Mouse (Mus musculus) bone marrow macrophage, adult 2 months (primary cell): ENCODE data around the gene Prps2.

ENCODE experiments used
- CTCF ChIP-seq: IDR thresholded peaks from 2 replicates; pipeline ENCODE4 v1.5.1; 2012; ENCODE audit warnings: low read depth, mild to moderate bottlenecking, low read length, moderate library complexity
- POLR2A ChIP-seq: IDR thresholded peaks from 2 replicates; pipeline ENCODE4 v1.6.1; 2012; ENCODE audit warnings: mild to moderate bottlenecking, low read depth, low read length, borderline replicate concordance

DNA sequence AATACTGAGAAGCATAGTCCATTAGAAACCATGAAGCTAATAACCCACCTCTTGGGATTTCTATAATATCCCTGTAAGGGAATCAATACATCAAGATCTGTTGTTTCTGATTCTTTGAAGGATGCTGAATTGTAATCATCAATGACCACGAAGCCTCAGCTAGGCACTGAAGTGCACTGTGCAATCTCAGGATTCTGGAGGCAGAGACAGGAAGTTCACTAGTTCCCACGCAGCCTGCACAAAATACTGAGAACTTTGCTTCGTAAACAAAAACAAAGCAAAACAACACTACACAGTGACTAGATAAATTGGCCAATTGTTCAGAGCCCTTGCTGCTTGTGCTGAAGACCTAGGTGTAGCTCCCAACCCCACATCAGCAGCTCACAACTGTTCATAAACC, 40.7 kb downstream of the Prps2 start:
- no peak for TF ChIP-seq POLR2A
- TF ChIP-seq CTCF, result no peak
